Mouse (Mus musculus): ENCODE measurements around the gene Agrn. TPM values are rescaled to one million over a fixed set of nuclear protein-coding genes. Genes with fewer than 3 reads are reported as not detected.

Agrn gene
- total RNA-seq, 2 experiments from 2014 or later, result 142 to 147 TPM

DNA sequence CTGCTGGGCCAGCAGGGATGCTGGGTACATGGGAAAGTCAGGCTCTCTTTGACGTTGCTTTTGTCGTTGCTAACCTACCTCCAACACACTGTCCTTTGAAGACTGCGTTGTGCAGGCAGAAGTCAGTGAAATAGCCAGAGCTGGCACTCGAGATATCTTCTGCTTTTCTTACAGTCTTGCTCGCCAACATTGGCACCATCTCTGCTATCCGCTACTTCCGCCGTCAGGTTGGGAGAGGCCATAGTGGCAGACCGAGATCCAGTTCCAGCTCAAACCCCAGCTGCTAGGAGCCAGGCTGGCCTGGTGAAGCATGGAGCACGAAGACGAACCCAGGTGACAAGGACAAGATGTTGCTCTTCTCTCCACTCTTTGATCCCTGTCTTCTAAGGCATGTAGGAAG, 22.6 kb upstream of the Agrn start:
- no peak for DNase-seq (ENCODE audit: extremely low spot score in 1 of 2, low spot score in 2 of 2)
- intact Hi-C loops (cut with DNase I), result no loop called here
- no peak for TF ChIP-seq CTCF (IDR thresholded peaks at IDR 0.05)
- Histone ChIP-seq H3K27ac (no peak overlapping the region), H3K4me3 (no peak overlapping the region)

DNA sequence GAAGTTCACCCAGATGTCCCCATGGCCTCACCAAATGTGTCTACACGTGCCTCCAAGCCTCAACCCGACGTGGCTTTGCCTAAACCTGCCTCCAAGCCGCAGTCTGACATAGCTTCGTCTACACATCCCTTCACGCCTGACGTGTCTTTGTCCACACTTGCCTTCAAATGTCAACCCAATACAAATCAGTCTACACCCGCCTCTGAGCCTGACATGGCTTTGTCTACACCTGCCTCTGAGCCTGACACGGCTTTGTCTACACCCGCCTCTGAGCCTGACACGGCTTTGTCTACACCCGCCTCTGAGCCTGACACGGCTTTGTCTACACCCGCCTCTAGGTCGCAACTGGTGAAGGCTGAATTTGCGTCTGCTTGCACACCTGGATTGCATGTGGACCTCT, 20.6 kb upstream of the Agrn start:
- no peak for DNase-seq (ENCODE audit: extremely low spot score in 1 of 2, low spot score in 2 of 2)
- no peak overlapping the region for H3K27ac ChIP-seq
- H3K4me3 ChIP-seq, result no peak overlapping the region
- intact Hi-C loops (cut with DNase I), result no loop called here
- no peak for TF ChIP-seq CTCF (IDR thresholded peaks at IDR 0.05)

DNA sequence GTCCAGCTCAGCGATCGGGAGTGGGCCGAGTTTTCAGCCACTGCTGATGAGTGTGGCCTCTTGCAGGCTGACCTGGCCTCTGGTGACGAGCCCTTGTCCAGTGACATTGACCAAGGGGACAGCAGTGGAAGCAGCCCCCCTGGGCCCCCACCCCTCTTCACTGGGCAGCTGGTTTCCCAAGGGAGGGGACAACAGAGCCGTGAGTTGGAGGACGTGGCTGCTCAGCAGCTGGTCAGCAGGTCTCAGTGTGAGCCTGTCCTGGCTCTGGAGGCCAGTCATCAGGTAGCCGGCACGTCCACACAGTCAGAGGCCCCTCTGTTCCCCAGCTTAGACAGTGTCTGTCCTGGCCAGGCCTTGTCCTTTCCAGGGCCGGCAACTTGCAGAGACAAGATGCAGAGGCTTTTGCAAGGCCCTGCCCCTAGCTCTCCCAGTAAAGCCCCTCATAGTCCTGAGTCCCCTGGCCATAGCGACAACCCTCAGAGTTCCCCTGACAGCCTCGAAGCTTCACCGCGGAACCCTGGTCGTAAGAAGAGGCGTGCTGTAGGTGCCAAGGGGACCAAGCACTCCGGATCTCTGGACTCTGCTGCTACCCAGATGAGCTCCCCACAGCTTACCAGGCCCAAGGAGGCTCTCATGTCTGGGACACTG, 19.9 kb upstream of the Agrn start:
- no peak for TF ChIP-seq CTCF (IDR thresholded peaks at IDR 0.05)
- no peak overlapping the region for H3K27ac ChIP-seq
- H3K4me3 ChIP-seq, result no peak overlapping the region
- DNase-seq (ENCODE audit: extremely low spot score in 1 of 2, low spot score in 2 of 2), result no peak
- intact Hi-C loops (cut with DNase I), result no loop called here

DNA sequence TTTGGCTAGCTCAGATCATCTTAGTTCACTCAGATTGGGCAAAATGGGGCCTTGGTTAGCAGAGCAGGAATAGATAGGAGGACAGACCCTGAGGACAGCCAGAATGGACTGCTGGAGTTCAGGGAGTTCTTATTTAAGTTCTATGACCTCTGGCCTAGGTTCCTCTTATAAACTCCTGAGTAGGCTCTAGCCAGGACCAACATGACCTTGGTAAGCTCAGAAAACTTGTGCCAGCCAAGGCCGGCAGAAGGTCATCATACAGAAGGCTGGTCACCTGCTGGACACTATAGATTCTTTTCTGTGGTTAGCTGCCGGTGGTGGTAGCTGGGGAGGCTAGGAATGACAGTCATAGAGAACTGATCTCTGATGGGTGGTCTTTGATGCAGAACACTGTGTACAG, 18.9 kb upstream of the Agrn start:
- intact Hi-C loops (cut with DNase I), result no loop called here
- no peak for TF ChIP-seq CTCF (IDR thresholded peaks at IDR 0.05)
- H3K27ac ChIP-seq, result no peak overlapping the region
- no peak overlapping the region for H3K4me3 ChIP-seq
- no peak for DNase-seq (ENCODE audit: extremely low spot score in 1 of 2, low spot score in 2 of 2)

DNA sequence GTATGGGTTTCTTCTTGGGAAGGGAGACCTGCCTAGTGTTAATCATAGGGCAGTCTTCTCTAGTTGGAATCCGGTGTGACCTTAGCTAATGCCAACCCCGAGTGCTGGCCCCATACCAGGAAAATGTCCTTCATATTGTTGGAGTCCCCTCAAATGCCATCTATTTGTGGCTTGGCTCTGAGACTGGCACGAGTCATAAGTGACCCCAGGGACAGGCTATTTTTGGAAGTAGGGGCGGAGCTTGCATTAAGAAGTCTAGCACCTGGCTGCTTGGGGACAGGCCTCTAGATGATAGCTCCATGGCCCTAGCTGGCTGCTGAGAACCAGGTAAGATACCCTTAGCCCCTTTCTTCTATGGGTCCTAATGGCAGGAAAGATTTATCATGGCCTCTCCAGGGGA, 18.4 kb upstream of the Agrn start, which contains the start of gene Perm1:
TSS of gene Perm1 (plus strand) at position 220 of the 400 bp plus-strand sequence.
- intact Hi-C loops (cut with DNase I), result no loop called here
- DNase-seq (ENCODE audit: extremely low spot score in 1 of 2, low spot score in 2 of 2), result no peak

DNA sequence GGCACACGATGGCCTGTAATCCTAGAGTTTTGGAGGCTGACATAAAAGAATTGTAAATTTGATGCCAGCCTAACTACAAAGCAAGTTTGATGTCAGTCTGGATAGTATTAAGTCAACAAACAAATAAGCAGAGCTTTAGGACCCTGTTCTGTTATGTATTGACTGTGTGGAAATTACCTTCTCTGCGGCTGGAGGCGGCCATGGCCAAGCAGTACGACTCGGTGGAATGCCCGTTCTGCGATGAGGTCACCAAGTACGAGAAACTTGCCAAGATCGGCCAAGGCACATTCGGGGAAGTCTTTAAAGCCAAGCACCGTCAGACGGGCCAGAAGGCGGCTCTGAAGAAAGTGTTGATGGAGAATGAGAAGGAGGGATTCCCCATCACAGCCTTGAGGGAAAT, 15.8 kb upstream of the Agrn start:
- intact Hi-C loops (cut with DNase I), result no loop called here
- Histone ChIP-seq H3K4me3 (no peak overlapping the region), H3K27ac (no peak overlapping the region)
- TF ChIP-seq CTCF (IDR thresholded peaks at IDR 0.05), result no peak
- no peak for DNase-seq (ENCODE audit: extremely low spot score in 1 of 2, low spot score in 2 of 2)

More for the DNA sequence above, 18.4 kb upstream of the Agrn start, which contains the start of gene Perm1:
- Histone ChIP-seq H3K4me3 (no peak within 1 kb of the TSS), H3K27ac (no peak within 1 kb of the TSS)
- TF ChIP-seq CTCF (IDR thresholded peaks at IDR 0.05), result no peak

DNA sequence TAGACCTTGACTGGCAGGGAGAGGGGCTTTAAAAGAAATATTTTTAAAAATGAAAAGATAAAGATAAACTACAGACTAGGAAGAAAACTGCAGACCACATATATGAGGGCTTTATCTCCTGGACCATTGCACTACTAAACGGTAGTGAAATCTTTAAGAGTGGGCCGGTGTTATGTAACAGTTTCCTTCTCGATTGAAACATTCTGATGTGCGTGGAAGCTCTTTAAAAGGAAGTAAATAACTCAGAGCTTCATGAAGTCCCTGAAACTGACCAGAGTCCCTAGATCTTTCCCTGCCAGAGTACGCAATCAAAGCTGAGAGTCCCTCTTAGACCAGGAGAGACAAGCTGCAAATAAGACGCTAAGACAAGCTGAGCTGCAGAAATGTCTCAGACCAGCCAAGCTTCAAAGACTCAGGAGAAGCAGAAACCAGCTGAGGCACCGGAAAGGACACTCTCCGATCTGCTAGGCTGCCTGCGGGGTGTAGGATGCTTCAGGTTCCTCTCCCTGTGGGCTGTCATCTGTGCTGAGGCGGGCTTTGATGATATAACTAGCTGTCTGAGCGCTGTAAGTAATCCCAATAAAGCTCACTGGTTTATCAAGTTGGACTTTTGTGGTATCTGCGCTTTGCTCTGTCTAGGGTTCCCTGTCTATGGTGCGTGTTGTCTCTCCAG, 12.8 kb upstream of the Agrn start:
- intact Hi-C loops (cut with DNase I), result no loop called here
- H3K4me3 ChIP-seq, result no peak overlapping the region
- no peak overlapping the region; the same call in 1 of the 2 replicates for H3K27ac ChIP-seq
- no peak for TF ChIP-seq CTCF (IDR thresholded peaks at IDR 0.05)
- no peak for DNase-seq (ENCODE audit: extremely low spot score in 1 of 2, low spot score in 2 of 2)

DNA sequence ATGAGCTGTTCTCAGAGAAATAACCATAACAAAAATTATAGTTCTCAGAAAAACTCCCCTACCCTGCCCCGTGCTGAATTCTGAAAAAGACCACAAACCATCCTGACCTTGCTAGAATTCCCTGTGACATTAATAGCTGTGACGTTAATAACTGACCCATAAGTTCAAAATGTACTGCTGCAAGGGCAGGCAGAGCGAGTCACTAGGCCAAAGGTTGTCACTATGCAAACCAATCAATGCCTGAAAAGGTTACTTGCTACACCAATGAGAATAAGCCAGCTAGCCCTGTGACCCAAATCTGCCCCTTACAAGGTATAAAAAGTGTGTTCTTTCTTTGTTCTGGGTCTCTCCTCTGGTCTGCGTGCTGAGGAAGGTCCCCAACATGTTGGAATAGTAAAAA, 11.6 kb upstream of the Agrn start:
- intact Hi-C loops (cut with DNase I), result no loop called here
- TF ChIP-seq CTCF (IDR thresholded peaks at IDR 0.05), result no peak
- no peak for DNase-seq (ENCODE audit: extremely low spot score in 1 of 2, low spot score in 2 of 2)

DNA sequence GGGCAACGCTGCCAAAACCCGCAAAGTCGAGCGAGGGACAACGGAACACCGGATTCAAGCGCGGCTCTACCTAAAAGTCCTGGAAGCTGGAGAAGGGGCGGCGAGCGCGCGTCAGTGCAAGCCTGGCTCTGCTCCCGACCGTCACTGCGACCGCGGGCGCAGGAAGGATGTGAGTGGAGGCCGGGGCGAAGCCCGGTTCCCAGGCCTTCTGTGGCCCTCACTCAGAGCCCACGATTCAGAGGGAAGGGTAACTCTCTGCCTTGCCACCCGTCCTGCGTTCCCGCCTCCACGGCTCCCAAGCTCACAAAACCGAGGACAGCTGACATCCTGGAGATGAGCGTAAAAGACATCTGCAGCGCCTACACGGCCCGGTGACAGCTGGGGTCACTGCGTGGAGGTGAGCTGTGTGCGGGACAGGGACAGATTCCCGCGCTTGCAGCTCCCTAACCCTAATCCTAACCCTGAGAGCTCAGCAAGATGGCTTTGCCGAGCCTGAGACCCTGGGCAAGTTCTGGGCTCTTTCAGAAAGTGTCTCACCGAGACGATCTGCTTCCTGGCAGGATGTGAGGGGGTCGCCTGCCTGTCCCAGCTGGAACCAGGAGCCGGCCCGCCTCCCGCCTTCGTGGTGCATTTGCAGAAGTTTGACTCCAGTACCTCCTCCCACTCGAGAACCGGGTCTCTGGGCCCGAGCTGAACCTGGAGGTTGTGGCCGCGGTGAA, 6.3 kb upstream of the Agrn start:
- DNase-seq (ENCODE audit: extremely low spot score in 1 of 2, low spot score in 2 of 2), result peak in 1 of 2 experiments; percentile 28
- intact Hi-C loops (cut with DNase I), result loop anchor here (2.0 kb wide), 1 partner anchor 31 kb away; the partner anchor contains the start of gene Plekhn1
- no peak for TF ChIP-seq CTCF (IDR thresholded peaks at IDR 0.05)
- H3K27ac ChIP-seq, result peak overlapping the region; percentile 76
- H3K4me3 ChIP-seq, result peak overlapping the region; percentile 72

More for the DNA sequence above, 11.6 kb upstream of the Agrn start:
- no peak overlapping the region for H3K4me3 ChIP-seq
- no peak overlapping the region for H3K27ac ChIP-seq

DNA sequence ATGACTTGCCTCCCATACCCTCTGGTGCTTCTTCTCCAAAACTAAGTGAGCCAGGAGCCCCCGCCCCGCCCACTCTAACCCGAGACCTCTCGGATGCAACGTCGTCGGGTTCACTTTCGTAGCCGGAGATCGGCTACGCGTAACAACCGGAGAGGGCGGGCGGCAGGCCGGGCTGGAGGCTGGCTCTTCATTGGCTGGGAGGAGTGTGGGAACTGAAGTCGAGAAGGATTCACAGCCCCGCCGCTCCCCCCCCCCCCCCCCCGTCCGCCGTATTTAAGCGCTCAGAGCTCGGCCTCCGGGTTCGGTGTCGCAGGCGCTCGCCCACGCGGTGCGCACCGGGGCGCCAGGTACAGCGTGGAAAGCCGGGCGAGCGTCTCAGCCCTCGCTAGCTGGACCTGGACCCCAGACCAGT, 5.7 kb upstream of the Agrn start, which contains the start of gene AW011738:
TSS of gene AW011738 (plus strand) at position 304 of the 412 bp plus-strand sequence.
- peak within 1 kb of the TSS; percentile 72 for H3K4me3 ChIP-seq
- DNase-seq (ENCODE audit: extremely low spot score in 1 of 2, low spot score in 2 of 2), result peak; percentile 56 to 67
- intact Hi-C loops (cut with DNase I), result loop anchor here (2.0 kb wide), 1 partner anchor 32 kb away; the partner anchor contains the start of gene Plekhn1
- H3K27ac ChIP-seq, result peak within 1 kb of the TSS; percentile 76
- no peak for TF ChIP-seq CTCF (IDR thresholded peaks at IDR 0.05)

DNA sequence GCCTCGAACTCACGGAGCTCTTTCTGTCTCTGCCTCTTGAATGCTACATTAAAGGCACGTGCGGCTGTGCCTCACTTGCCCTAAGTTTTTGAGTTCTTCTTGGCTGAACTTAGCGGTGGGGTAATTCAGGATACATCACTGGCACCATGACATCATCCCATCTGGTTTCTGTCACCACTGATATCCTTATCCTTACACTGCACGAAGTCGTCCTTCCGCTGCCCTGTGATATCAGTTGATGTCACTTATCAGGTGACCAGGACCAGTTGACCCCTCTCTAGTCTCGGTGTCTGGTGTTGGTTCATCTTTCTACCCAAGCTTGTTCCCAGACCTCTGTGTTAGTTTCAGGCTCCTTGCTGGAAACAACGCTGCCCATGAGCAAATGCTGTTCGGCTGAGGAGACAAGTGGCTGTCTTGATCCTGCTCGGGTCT, 5.2 kb upstream of the Agrn start:
- intact Hi-C loops (cut with DNase I), result loop anchor here (2.0 kb wide), 1 partner anchor 32 kb away; the partner anchor contains the start of gene Plekhn1
- no peak for TF ChIP-seq CTCF (IDR thresholded peaks at IDR 0.05)
- peak overlapping the region; percentile 55 for H3K27ac ChIP-seq
- no peak for DNase-seq (ENCODE audit: extremely low spot score in 1 of 2, low spot score in 2 of 2)
- peak overlapping the region; percentile 72 for H3K4me3 ChIP-seq

Data from left cerebral cortex, adult 2 months (tissue).